ENCODE assay signal across 8 mouse cellular contexts in the genomic region with DNA sequence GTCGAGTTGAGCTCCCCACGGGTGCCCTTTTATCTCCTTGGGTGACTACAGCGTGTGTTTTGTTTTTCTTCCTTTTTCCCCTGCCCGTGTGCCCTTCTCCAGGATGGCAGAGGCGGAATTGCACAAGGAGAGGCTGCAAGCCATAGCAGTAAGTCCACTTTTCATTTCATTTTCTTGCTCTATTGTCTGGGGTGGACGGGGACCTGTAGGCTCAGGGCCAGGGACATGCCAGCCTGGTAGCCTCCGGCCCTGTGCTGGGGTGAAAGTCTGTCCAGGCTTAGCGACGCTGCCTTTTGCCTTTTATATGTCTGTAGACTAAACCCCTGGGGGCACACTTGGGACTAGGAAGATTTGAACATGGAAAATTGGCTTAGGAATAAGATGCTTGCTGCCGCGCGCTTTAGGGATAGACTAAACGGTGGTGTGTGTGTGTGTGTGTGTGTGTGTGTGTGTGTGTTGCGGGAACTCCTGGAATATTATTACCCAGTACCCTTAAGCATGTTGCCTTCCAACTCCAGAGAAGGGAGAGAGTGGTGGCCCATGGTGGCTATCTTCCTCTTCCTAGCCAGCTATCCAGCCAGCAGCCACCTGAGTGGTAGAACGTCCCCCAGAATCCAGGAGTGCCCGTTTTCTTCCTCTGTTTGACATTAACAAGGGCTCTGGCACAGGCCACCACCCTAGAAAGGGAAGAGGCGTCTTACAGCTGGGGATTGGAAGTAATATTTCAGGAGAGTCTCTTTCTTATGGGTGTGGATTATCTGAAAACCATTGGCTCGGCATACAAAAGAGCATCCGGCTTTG. TPM values are rescaled to one million over a fixed set of nuclear protein-coding genes. Genes with fewer than 3 reads are reported as not detected.
DNase-seq lines count a peak whose midpoint lies in the region; ATAC-seq and TF ChIP-seq lines count a peak whose summit lies in the region.

No protein-coding gene starts in this region.

- H3K9ac ChIP-seq in forebrain, postnatal 0 days = peak overlapping the region; percentile 73
- peak overlapping the region; percentile 26; the same call in 1 of the 2 replicates for H3K9ac ChIP-seq in liver, embryonic 13.5 days

- DNase-seq in adrenal gland, postnatal 10 days = peak; percentile 38
- no peak for DNase-seq in adrenal gland, adult 18-20 months (ENCODE audit: low spot score in 2 of 2)
- DNase-seq in 3T3-L1 (ENCODE audit: low read depth, low spot score) = peak; percentile 34
- peak; percentile 36 for DNase-seq in forebrain, postnatal 0 days
- DNase-seq in liver, embryonic 13.5 days = no peak
- no peak for DNase-seq in natural killer cell, adult 2 months (ENCODE audit: low spot score in 2 of 2)
- DNase-seq in left cerebral cortex, postnatal 10 days (ENCODE audit: extremely low spot score in 1 of 2, low spot score in 2 of 2) = no peak
- no peak for DNase-seq in urinary bladder, postnatal 36 days (ENCODE audit: low spot score in 2 of 2)

- peak overlapping the region; percentile 61 for H3K4me3 ChIP-seq in forebrain, postnatal 0 days (ENCODE audit: low read depth, low read length)
- H3K4me3 ChIP-seq in liver, embryonic 13.5 days (replicated peaks) = peak overlapping the region; percentile 33

- no peaks in the 10 kb centered on the region for H3K9me3 ChIP-seq in forebrain, postnatal 0 days (ENCODE audit: low read length)
- no peaks in the 10 kb centered on the region for H3K9me3 ChIP-seq in liver, embryonic 13.5 days (replicated peaks)

- H3K27ac ChIP-seq in forebrain, postnatal 0 days (ENCODE audit: low read depth, low read length) = peak overlapping the region; percentile 75
- no peak overlapping the region for H3K27ac ChIP-seq in liver, embryonic 13.5 days

- peak overlapping the region; percentile 87 for H3K4me2 ChIP-seq in forebrain, postnatal 0 days (ENCODE audit: low read depth)
- peak overlapping the region; percentile 53 for H3K4me2 ChIP-seq in liver, embryonic 13.5 days

- H3K27me3 ChIP-seq in forebrain, postnatal 0 days (ENCODE audit: insufficient read depth, low read length) = no peaks in the 10 kb centered on the region
- H3K27me3 ChIP-seq in liver, embryonic 13.5 days = peaks cover 27% of the 10 kb centered on the region

- ATAC-seq in forebrain, postnatal 0 days = no peak
- no peak for ATAC-seq in liver, embryonic 13.5 days (ENCODE audit: low read depth)

- intact Hi-C loops in left cerebral cortex, postnatal 10 days (cut with DNase I) = no loop called here

- peaks cover 11% of the 10 kb centered on the region; the same call in 1 of the 2 replicates for H3K4me1 ChIP-seq in forebrain, postnatal 0 days (ENCODE audit: insufficient read depth)
- H3K4me1 ChIP-seq in liver, embryonic 13.5 days (replicated peaks) = no peaks in the 10 kb centered on the region

- WGBS in forebrain, postnatal 0 days = 44% methylated on average over 19 of the region's 19 CpGs
- WGBS in liver, embryonic 13.5 days (ENCODE audit: insufficient replicate concordance) = 51% methylated on average over 18 of the region's 19 CpGs

- no peak for TF ChIP-seq CTCF in forebrain, postnatal 0 days (IDR thresholded peaks at IDR 0.05; ENCODE audit: low read depth)

- H3K36me3 ChIP-seq in forebrain, postnatal 0 days (ENCODE audit: insufficient read depth) = no peaks in the 10 kb centered on the region
- H3K36me3 ChIP-seq in liver, embryonic 13.5 days = no peaks in the 10 kb centered on the region

RNA-seq across cellular contexts. Expression of gene Pakap, which starts 0.5 kb away (rescaled TPM):
- total RNA-seq in adrenal gland, postnatal 10 days (2021) = 10 to 100 TPM; 41.1 to 45.9 TPM
- 10 to 100 TPM; 34.5 to 69.8 TPM for total RNA-seq in adrenal gland, adult 18-20 months (2021)
- 3.7 and 6.9 TPM in 2 replicates for total RNA-seq in forebrain, postnatal 0 days (2014; rRNA removed)
- polyA plus RNA-seq in forebrain, postnatal 0 days (2015; fragmentation: Nextera tagmentation; extraction: Ambion mirVana) = 6.1 and 9.5 TPM in 2 replicates
- 1.2 and 1.3 TPM in 2 replicates for polyA plus RNA-seq in liver, embryonic 13.5 days (2015; fragmentation: Nextera tagmentation; extraction: Ambion mirVana)
- total RNA-seq in left cerebral cortex, postnatal 10 days (2021) = 10 to 100 TPM; 19.1 to 20.7 TPM

Comparison
In these comparisons a context has a peak if more than half of its experiments do, and no peak if none do; other contexts are left out.
1. DNase-seq: peak in adrenal gland, postnatal 10 days (single experiment), 3T3-L1 (single experiment) and forebrain, postnatal 0 days (single experiment); none in adrenal gland, adult 18-20 months (0 of 2), liver, embryonic 13.5 days (single experiment), natural killer cell, adult 2 months (0 of 2), left cerebral cortex, postnatal 10 days (0 of 2) and urinary bladder, postnatal 36 days (0 of 2).